Mouse (Mus musculus) left cerebral cortex, postnatal 10 days (tissue): ENCODE measurements around the gene Kcnc2. TPM values are rescaled to one million over a fixed set of nuclear protein-coding genes. Genes with fewer than 3 reads are reported as not detected.
A peak's percentile ranks its signal among the peaks of the same experiment; 100 is the strongest.
"Not testable (repeated sequence)": the region's sequence is repeated elsewhere in the genome, so short reads cannot be mapped to it uniquely, and the experiment has no call there.

Experiments used
- DNase-seq, 2 experiments: peaks; one replicate each; pipeline ENCODE4 v3.0.0; 2021 to 2022; ENCODE audit warnings: low spot score in 2 of 2, mixed read lengths in 1 of 2; ENCODE audit errors: extremely low spot score in 1 of 2
- intact Hi-C: fragments of 180-260 bp; cut with DNase I; formaldehyde crosslinking; loops from one replicate; pipeline ENCODE4 v1.15.1; 2025
- total RNA-seq, 2 experiments: library from RNA; stranded (reverse); gene quantifications; 2 replicates each; pipeline ENCODE4 v1.2.3; 2021

The Kcnc2 gene
- total RNA-seq: 10 to 100 TPM; 40.5 to 40.9 TPM

DNA sequence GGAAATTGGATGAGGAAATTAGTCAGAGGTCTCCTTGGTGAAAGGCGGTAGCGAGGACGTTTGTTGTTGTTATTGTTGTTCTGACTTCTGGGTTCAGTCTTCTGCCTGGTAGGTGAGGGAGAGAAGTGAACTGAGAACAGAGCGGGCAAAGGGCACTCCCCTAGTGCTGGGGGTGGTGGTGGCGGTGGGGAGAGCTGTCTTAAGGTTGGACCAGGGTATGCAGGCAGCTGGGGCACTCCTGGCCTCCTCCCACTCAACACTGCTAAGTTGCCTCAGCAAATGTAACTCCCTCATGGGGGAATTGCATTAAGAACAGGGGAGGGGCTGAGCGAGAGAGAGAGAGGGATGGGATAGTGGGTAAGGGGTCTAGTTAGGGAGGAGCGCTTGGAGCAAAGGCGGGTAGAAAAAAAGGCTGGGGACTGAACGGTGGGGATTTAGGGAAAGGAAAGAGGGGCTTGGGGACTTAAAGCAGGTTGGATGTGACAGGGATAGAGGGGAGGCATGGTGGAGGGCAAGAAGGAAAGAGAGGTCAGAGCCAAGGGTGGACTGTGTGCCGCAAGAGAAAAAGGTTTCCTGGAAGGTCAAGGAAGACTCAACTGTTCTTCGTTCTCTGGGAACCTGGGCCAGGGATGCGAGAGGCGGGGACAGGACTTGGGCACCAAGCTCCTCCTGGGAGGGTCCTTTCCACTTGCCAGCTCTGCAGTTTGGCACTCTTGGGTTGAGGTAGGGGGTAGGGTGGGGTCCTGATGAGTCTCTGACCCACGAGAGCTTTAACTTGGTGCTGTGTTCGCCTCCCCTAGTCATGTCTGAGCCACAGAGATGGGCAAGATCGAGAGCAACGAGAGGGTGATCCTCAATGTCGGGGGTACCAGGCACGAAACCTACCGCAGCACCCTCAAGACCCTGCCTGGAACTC lies at the start of gene Kcnc2:
Kcnc2 (plus strand) TSS at position 235 of the 916 bp plus-strand sequence.
- intact Hi-C loops: no loop called here
- no peak for DNase-seq

DNA sequence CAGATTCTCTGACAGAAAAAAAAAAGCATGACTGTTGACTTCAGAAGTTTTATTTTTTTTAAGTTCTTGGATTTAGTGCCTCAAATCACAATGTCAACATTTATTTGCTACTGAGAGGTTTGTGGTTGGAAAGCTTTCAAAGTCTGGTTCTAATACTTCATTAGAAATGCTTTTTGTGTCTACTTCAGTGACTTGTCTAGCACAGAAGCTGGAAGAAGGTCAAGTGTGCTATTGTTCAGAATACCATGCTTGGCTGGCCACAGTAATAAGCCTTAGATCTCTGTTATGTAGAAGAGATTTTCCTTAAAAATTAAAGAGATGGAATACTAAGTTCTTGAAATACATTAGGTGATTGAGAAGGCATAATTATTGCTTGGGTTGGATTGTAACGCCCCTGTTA lies 43.8 kb upstream of the Kcnc2 start:
- intact Hi-C loops: no loop called here
- DNase-seq: no peak

DNA sequence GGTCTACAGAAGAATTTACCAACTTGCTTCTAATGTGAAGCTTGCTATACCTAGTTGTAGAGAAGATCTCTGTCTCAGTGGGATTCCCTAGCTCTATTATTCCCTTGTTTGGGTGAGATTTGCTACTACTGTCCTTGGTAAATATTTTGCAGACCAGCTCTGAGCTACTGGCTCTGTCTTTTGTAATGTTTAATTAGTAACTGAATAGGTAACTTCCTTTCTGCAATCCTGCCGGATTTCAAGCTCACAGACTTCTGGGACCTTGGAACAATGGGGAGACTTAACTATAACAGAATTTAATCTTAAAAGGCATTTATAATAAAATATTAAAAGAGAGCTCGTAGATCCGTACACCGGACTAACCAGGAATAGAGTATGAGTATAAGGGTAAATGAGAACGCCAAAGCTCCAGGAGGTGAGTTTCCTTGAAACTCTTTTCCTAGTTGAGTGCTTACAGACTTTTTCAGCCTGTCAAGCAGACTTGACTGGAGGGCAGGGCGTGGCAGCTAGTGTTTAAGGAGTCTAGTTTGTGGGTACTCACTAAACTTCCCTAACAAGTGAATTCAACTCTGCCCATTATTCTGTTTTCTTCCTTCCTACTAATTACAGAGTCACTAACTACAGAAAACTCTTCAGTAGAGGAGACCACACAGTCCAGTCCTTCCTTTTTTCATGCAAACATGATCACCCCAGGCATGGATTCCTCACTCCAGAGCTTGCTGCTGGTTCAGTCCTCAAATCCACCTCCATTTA lies 41.7 kb upstream of the Kcnc2 start:
- DNase-seq, intact Hi-C loops: not testable (repeated sequence)

DNA sequence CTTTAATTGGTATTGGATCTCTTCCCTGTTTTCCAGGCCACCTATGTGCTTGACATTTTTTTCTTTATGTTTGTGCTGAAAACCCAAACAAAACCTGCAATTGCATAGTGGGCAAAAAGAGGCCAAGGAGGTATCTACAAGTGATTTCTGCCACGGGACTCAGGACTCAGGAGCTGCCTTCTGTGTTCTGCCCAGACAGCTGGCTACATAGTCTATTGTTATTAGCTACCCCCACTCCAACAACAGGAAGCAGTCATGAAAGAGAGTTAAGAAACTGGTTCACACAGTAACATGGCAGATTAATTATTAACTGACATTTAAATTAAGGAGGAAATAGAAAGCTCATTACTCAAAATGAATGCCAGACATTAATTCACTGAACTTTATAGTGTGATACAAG lies 38.2 kb upstream of the Kcnc2 start:
- intact Hi-C loops, DNase-seq: not testable (repeated sequence)

DNA sequence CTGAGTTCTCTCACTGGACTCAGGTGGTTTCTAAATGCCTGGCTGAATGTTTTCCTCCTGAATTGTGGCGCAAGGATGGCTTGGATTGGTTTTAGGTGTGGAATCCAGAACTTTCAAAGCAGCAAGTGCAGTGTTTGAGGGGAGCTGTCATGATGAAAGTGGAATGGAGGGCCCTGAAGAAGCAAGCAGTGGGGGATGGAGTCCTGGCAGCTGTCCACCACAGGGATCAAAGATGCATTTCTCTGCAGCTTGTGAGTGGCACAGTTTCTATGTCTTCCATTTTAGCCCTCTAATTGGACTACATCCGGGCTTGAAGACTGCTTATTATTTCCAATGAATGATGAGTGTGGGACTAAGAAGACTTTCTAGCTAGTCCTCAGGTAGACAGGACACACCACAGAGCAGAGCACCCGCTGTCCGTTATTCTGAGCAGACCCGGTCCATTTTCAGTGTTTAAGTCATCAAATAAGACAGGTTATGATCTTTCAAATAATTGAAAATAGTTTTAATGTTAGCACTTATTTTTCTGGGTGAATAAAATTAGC lies 35.5 kb upstream of the Kcnc2 start:
- intact Hi-C loops: not testable (repeated sequence)

DNA sequence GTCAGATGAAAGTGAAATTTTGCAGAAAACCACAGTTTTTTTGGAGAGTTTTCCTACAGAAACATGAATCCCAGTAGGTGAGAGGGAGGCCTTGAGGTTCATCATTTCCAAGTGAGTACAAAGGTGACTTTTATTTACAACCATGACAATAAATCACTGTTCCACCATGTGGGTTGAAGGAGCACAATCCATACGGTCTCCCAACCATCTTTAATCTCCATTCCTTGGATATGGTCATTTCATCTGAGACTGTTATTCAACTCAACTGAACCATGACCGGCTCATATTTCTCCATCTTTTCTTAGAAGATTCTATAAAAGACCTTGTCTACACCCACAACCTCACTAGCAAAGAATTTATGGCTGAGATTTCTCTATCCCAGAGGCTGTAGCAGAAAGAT lies 22.6 kb upstream of the Kcnc2 start:
- no peak for DNase-seq
- intact Hi-C loops: no loop called here

More for the DNA sequence above, 35.5 kb upstream of the Kcnc2 start:
- not testable (repeated sequence) for DNase-seq

DNA sequence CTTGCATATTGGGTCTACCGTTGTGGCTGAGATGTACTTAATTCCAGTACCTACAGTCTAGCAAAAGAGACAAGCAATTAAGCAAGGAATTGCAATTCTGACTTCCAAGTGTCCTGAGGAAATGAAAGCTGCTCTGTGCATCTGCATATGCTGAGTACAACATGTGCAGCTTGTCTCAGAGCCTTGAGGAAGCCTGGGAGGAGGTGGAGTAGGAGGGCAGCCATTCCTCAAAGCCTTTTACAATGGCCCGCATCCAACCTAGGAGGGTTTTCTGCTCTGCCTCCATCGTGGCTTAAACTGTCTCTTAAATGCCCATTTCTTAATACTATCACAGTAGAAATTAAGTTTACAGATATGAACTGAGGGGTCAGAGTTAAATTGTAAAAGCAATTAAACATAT lies 7.5 kb upstream of the Kcnc2 start:
- intact Hi-C loops: no loop called here
- no peak for DNase-seq

DNA sequence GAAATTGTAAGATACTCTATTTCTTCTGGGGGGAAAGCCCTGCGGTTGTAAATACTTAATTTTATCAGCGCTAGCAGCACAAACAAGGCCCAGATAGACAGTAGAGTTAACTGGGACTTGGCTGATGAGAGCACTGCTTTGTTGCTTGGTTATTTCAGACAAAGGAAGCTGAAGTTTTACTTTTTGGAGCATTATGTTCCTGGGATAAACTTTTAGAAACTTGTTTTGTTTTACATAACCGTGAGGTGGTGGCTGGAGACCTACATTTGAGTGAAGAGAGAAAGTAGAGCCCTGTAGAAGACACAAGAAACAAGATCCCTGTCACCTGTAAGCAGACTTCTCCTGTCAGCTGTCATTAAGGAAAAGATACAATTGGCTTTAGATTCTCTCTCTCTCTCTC lies 1.4 kb upstream of the Kcnc2 start:
- intact Hi-C loops: no loop called here
- DNase-seq: no peak

DNA sequence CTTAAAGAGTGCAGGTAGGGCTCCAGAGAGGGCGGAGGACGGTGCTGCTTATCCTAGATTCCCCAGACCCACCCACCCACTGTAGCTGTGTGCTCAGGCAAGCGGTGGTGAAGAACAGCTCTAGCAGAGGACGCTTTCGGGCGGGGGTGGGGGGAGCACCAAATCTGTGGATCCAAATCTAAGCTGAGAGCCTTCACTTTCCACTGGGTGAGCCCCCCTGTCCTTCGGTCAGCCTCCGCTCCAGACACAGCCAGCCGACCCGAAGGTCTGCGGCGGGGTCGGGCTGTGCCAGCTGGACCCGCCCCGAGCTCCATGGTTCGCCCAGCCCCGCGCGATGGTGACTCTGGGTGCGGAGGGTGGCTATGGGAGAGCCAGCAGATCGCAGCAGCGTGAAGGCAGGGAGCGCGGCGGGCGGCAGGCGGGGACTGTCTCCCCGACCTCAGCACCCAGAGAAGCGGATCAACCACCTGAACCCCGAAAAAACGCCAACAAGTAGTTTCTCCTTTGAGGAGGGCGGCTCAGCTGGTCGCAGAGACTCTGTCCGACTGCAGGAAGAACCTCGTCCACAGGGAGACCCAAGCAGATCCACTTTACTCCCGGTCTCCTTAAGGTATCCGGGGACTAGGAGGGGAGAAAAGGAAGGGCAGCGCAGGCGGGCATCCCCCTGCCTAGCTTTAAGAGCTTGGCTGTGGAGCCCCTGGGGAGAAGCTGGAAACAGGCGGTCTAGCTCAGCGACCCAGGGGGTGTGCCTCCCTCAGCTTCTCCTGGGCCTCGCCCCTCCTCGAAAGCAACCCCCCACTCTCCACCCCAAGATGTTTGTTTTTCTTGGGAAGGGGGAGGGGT lies 761 bp upstream of the Kcnc2 start:
- peak in 1 of 2 experiments; percentile 51 for DNase-seq
- intact Hi-C loops: no loop called here

DNA sequence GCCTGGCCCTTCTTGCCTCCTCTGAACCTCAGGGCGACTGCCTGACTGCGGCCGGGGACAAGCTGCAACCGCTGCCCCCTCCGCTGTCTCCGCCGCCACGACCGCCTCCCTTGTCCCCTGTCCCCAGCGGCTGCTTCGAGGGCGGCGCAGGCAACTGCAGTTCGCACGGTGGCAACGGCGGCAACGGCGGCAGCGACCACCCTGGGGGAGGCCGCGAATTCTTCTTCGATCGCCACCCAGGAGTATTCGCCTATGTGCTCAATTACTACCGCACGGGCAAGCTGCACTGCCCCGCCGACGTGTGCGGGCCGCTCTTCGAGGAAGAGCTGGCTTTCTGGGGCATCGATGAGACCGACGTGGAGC lies 863 bp downstream of the Kcnc2 start:
- DNase-seq: peak in 1 of 2 experiments; percentile 44
- intact Hi-C loops: no loop called here

DNA sequence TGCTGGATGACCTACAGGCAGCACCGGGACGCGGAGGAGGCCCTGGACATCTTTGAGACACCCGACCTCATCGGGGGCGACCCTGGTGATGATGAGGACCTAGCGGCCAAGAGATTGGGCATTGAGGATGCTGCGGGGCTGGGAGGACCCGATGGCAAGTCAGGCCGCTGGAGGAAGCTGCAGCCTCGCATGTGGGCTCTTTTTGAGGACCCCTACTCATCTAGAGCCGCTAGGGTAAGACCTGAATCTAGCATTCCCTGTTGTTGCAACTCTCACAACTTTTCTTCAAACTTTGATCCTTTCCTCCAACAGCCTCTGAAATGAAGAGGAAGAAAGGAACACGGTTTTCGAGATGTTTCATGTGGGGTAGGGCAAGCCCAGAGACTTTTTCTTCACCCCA lies 1.2 kb downstream of the Kcnc2 start:
- intact Hi-C loops: no loop called here
- peak in 1 of 2 experiments; percentile 20 for DNase-seq

DNA sequence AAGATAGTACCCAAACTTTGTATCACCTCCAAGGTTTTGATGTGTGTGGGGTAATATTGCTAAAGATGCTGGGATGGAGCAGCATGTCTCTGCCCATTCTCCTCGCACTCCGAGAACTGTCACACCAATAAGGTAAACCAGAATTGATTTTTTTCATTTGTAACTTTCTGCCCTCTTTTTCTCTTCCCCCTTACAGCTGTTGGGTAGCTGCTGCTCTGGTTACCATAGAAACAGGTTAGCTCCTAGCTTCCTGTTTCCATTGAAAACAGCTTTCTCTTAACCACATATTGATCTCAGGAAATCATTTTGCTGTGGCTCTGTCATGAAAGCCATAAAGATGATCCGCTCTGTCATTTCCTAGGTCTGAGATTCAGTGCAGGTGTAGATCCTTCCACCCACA lies 7.1 kb downstream of the Kcnc2 start:
- no peak for DNase-seq

DNA sequence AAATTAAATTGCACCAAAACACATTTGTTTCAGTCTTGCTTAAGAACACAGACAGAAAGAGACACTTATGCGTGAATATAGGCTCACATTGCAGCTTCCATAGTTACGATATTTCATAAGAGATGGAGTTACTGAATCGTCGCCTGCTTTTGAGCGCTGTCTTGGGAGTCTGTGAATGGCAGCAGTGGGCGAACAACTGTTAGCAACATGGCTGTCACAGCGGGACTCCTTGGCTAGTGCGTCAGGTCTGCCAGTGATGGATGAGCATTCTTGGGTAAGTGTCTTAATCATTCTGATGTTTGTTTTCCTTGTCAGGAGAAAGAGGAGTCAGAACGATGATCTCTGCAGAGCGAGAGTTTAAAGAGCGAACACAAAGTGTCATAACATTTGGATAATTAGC lies 44.2 kb downstream of the Kcnc2 start:
- intact Hi-C loops: no loop called here
- DNase-seq: peak; percentile 9 to 22

More for the DNA sequence above, 7.1 kb downstream of the Kcnc2 start:
- intact Hi-C loops: no loop called here

DNA sequence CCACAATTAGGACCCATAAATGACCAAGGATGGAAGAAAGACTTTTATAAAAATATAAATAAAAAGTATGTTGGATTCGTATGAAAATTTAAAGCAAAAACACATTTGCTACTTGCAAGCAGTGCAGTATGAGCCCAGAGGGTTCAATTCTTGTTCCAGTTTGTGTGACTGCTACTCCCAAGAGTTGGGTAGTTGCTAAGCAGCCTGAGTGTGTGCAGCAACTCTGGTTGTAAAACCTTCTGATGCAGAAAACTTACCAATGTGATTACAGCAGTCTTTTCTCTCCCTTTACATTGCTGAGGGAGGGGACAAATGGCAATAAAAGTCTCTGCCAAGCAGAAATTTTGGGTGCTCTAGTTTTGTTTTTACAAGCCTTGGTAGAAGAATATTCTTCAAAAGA lies 46.9 kb downstream of the Kcnc2 start:
- no peak for DNase-seq
- intact Hi-C loops: no loop called here

DNA sequence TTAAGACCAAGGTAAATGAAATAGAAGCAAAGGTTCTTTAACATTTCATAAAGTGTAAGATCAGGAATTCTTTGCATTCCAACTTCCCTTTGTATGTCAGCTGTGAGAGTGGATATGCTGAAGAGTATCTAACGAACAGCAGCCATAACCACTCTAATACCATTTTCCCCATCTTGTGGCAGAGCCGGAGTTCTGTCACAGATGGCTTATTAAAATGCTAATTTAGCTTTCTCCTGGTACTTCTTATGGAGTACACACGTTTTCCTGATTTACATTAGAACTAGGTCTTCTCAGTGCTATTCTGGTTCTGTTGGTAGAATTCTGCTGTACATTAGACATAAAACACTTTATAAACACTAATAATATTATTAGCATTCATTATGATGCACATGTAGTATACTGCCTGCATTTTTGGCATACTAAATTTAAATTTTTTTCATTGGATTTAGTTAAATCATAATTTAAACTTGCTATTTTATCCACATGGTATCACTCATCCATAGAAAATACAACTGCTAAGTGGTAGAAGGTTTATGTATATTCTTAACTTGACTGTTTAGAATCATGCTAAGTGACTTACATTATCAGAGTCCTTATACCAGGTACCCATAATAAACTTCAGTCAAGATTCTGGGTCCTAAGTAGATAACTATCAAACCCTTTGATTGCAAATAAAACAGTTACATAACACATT lies 86.9 kb downstream of the Kcnc2 start:
- intact Hi-C loops: no loop called here
- DNase-seq: no peak

DNA sequence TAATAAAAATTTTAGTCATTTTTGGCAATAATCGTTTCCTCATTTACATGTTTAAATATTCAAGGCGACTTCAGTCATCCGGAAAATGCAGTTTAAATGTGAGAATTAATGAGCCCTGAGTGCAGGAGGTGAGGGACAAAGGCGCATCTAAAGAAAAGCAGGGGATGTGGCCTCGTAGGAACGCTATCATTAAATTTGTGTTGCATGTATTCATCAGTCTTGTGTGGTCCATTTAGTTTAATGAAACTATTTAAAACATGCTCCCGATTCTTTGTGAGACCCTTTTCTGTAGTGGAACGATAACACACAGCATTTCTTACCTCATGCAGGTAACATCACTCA lies 87.4 kb downstream of the Kcnc2 start:
- no peak for DNase-seq
- intact Hi-C loops: no loop called here

DNA sequence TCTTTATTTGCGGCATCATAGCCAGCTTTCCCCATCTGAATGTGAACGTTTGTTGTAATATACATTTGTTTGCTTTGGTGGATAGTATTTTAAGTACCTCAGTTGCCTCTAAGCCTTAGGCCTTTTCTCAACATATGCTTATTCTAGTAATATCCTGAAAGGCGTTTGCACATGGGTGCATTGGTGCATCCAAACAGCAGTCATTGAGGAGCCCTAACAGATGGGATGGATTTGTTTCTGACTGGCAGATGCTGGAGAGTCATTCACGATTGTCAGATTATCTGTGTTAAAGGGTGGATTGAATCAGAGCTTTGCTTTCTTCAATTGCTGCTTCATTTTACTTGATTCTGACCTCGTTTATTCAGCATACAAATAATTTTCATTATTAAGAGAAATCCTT lies 89.8 kb downstream of the Kcnc2 start:
- intact Hi-C loops: no loop called here
- no peak for DNase-seq

DNA sequence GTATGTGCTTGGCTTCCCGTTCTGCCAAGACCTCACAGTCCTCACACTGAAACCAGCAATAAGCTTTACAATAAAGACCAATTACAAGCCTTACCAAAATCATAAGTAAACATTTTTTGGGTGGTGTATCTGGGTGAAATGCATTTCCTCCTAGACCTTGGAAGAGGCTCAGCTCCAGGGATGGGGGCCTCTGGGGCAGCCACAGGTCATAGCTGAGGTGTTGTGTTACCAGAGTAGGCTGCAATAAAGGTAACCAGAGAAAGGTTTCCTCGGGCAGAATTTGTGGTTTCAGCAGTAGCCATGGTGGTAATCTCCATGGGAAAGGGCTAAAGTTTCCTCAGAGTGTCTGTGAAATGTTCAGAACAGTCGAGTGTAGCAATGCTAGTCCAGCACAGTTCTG lies 97.4 kb downstream of the Kcnc2 start:
- intact Hi-C loops: loop anchor here (2.0 kb wide), 1 partner anchor 18 kb away; no protein-coding TSS in a partner anchor
- no peak for DNase-seq
